Mouse (Mus musculus): ENCODE results near the gene Ppfia1. TPM values are rescaled to one million over a fixed set of nuclear protein-coding genes. Genes with fewer than 3 reads are reported as not detected.

The Ppfia1 gene
- 23.1 and 24.4 TPM in 2 replicates for polyA plus RNA-seq (2015; fragmentation: Nextera tagmentation; extraction: Ambion mirVana)

DNA sequence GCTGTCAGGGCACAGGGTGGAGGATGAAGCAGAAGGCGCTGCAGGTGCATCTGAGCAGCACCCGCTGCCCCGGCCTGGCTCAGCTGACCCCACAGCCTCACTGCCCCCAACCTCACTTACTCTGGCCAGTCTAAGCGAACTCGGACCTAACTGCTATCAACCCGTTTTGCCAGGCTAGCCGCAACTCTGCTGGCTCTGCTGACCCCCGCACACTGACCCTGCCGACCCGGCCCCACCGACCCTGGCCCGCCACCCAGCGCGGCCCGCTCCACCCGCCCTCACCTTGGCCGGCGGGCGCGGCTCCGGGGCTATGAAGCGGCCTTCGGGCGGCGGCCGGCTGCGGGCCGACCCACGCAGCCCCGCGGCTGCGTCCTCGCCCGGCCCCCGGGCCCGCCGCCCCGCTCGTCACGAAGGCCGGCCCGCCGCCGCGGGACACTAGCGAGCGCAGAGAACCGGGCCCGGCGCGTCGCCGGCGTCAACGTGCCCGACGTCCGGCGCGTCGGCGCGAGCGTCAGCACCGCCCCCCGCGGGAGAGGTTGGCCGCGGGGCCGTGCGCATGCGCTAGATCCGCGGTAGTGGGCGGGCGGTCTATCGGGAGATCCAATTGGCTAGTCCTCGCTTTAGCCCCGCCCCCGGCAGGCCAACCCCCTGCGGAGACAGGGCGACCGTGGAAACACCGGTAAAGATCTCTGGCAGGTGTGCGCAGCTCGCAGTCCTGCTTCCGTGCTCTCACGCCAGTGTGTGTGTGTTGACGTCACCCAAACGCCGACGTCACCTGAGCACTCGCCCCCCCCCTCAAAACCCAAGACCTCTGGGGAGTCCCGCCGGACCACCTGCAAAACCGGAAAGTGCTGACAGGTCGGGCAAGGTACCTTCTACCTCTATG is at the start of gene Ppfia1:
Gene Ppfia1, minus strand, starts transcription at position 493 of the 886 bp plus-strand sequence.
- Histone ChIP-seq H3K27ac (replicated peaks) (peak within 1 kb of the TSS; percentile 82), H3K9me3 (no peaks in the 10 kb centered on the region)

DNA sequence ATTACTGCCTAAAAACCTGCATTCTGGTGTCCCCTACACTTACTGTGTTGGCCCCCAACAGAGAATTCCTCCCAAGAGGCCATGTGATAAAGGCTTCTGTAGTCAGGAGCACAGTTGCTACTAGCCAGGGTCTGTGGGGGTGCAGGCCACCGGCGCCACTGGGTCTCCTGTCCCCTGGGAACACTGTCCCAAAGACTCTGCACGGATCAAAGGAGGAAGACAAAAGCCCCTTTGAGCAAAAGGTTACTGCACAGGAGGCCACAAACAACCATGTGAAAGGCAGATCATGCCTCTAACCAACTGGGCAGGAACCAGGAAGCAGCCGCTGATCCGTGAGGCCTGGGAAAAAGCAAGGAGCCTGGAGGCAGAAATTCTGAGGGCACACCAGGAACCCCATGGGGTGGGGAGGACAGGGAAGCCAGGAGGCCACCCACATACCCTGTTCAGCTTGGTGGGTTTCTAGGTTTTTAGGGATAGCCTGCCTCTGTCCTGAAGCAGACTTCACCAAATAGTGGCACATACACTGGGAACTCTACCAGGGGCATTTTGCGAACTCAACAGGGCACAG is 46.9 kb upstream of the Ppfia1 start:
- Histone ChIP-seq H3K27me3 (no peaks in the 10 kb centered on the region), H3K4me1 (replicated peaks) (no peaks in the 10 kb centered on the region), H3K4me2 (no peak overlapping the region), H3K36me3 (no peaks in the 10 kb centered on the region), H3K4me3 (no peak overlapping the region), H3K9me3 (no peaks in the 10 kb centered on the region), H3K9ac (no peak overlapping the region), H3K27ac (replicated peaks) (no peak overlapping the region)
- 20% methylated on average over 6 of the region's 6 CpGs for WGBS
- ATAC-seq (ENCODE audit: low FRiP score, low read depth) = peak; percentile 48; the same call in 1 of the 2 replicates

More for the DNA sequence above, at the start of gene Ppfia1:
- peak; percentile 96 for ATAC-seq (ENCODE audit: low FRiP score, low read depth)
- peaks cover 38% of the 10 kb centered on the region for H3K4me1 ChIP-seq (replicated peaks)
- peaks cover 22% of the 10 kb centered on the region for H3K36me3 ChIP-seq
- peak within 1 kb of the TSS; percentile 98 for H3K9ac ChIP-seq
- peaks cover 4% of the 10 kb centered on the region; the same call in 1 of the 2 replicates for H3K27me3 ChIP-seq
- WGBS = under 1% methylated on average over 91 of the region's 97 CpGs
- H3K4me3 ChIP-seq = peak within 1 kb of the TSS; percentile 94
- peak within 1 kb of the TSS; percentile 78 for H3K4me2 ChIP-seq

GRCm38 (mm10) chr7:144589508-144589907 is 36.0 kb upstream of the Ppfia1 start:
- H3K9me3 ChIP-seq = no peaks in the 10 kb centered on the region
- no peak overlapping the region for H3K4me3 ChIP-seq
- no peaks in the 10 kb centered on the region for H3K36me3 ChIP-seq
- no peak overlapping the region for H3K27ac ChIP-seq (replicated peaks)
- no peak overlapping the region for H3K4me2 ChIP-seq
- 0 out of 2 replicates have a peak, but pooled peaks have one; percentile 58 for ATAC-seq (ENCODE audit: low FRiP score, low read depth)
- 81% methylated on average over 3 of the region's 3 CpGs for WGBS
- 0 out of 2 replicates have a peak, but pooled peaks cover 4% of the 10 kb centered on the region for H3K27me3 ChIP-seq
- no peaks in the 10 kb centered on the region for H3K4me1 ChIP-seq (replicated peaks)
- H3K9ac ChIP-seq = no peak overlapping the region

GRCm38 (mm10) chr7:144587291-144587690 is 33.8 kb upstream of the Ppfia1 start:
- no peaks in the 10 kb centered on the region for H3K36me3 ChIP-seq
- 0 out of 2 replicates have a peak, but pooled peaks cover 6% of the 10 kb centered on the region for H3K27me3 ChIP-seq
- H3K9ac ChIP-seq = no peak overlapping the region
- no peak overlapping the region for H3K27ac ChIP-seq (replicated peaks)
- WGBS = 36% methylated on average over 2 of the region's 2 CpGs
- H3K4me3 ChIP-seq = no peak overlapping the region
- H3K4me1 ChIP-seq (replicated peaks) = peaks cover 9% of the 10 kb centered on the region
- H3K4me2 ChIP-seq = no peak overlapping the region
- no peak for ATAC-seq (ENCODE audit: low FRiP score, low read depth)
- H3K9me3 ChIP-seq = no peaks in the 10 kb centered on the region

GRCm38 (mm10) chr7:144585648-144586047 is 32.1 kb upstream of the Ppfia1 start:
- Histone ChIP-seq H3K27ac (replicated peaks) (no peak overlapping the region), H3K4me3 (no peak overlapping the region), H3K27me3 (0 out of 2 replicates have a peak, but pooled peaks cover 6% of the 10 kb centered on the region), H3K4me2 (no peak overlapping the region), H3K36me3 (no peaks in the 10 kb centered on the region), H3K9me3 (no peaks in the 10 kb centered on the region), H3K9ac (no peak overlapping the region), H3K4me1 (replicated peaks) (peaks cover 18% of the 10 kb centered on the region)
- ATAC-seq (ENCODE audit: low FRiP score, low read depth) = no peak
- WGBS = 10% methylated on average over 6 of the region's 6 CpGs

DNA sequence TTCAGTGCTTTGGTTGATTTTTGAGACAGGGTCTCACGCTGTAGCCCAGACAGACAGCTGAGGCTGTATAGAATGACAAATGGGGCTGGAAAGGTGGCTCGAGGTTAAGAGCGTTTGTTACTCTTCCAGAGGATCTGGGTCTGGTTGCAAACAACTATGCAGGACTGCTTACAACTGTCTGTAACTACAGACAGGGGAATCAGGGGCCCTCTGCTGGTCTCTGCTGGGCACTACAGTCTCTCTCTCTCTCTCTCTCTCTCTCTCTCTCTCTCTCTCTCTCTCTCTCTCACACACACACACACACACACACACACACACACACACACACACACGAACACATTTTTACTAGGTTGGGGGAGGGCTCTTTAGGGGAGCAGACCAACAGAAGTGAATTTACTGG is 30.1 kb upstream of the Ppfia1 start:
- no peak for ATAC-seq (ENCODE audit: low FRiP score, low read depth)
- no peak overlapping the region for H3K9ac ChIP-seq
- no peak overlapping the region for H3K4me2 ChIP-seq
- 2% methylated on average over 4 of the region's 4 CpGs for WGBS
- no peak overlapping the region for H3K27ac ChIP-seq (replicated peaks)
- H3K9me3 ChIP-seq = no peaks in the 10 kb centered on the region
- H3K4me3 ChIP-seq = no peak overlapping the region
- H3K4me1 ChIP-seq (replicated peaks) = peaks cover 23% of the 10 kb centered on the region
- H3K27me3 ChIP-seq = 0 out of 2 replicates have a peak, but pooled peaks cover 6% of the 10 kb centered on the region
- H3K36me3 ChIP-seq = peaks cover 12% of the 10 kb centered on the region

DNA sequence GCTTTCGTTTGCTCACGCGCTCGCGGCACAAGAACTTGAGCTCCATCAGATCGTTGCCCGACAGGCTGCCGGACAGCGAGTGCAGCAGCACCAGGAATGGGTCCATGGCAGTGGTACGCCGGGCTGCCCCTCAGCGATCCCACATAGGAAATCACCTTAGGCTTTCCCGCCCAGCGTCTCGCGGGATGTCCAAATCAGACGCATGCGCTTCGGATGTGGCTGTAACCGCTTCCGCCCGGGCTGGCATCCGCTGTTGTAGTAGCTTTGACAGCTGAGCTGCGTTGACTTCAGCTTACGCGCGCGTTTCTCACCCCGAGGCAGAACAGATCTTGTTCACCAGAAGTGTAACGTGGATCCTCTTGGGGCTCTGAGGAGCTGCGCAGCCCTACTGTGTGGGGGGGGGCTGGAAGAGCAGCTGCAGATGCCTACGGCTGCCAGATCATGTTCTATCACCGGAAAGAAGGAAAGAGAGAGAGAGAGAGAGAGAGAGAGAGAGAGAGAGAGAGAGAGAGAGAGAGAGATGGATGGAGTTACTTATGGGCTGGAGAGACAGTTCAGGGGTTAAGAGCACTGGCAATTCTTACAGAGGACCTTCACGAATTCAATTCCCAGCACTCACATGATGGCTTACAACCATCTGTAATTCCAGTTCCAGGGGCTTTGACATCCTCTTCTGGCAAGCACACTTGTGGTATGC is 28.9 kb upstream of the Ppfia1 start, which contains the start of gene Fadd:
Gene Fadd, minus strand, starts transcription at position 180 of the 697 bp plus-strand sequence.
- ATAC-seq (ENCODE audit: low FRiP score, low read depth) = peak; percentile 86
- peak within 1 kb of the TSS; percentile 73 for H3K4me3 ChIP-seq
- 1% methylated on average over 34 of the region's 34 CpGs for WGBS

GRCm38 (mm10) chr7:144581559-144582283 is 28.2 kb upstream of the Ppfia1 start:
- Histone ChIP-seq H3K4me2 (peak overlapping the region; percentile 74), H3K27me3 (0 out of 2 replicates have a peak, but pooled peaks cover 6% of the 10 kb centered on the region), H3K9ac (peak overlapping the region; percentile 83), H3K4me3 (peak overlapping the region; percentile 73), H3K27ac (replicated peaks) (peak overlapping the region; percentile 91), H3K36me3 (peaks cover 12% of the 10 kb centered on the region), H3K4me1 (replicated peaks) (peaks cover 23% of the 10 kb centered on the region), H3K9me3 (no peaks in the 10 kb centered on the region)
- under 1% methylated on average over 43 of the region's 43 CpGs for WGBS
- peak; percentile 82 for ATAC-seq (ENCODE audit: low FRiP score, low read depth)

More for the DNA sequence above, 28.9 kb upstream of the Ppfia1 start, which contains the start of gene Fadd:
- peak within 1 kb of the TSS; percentile 91 for H3K27ac ChIP-seq (replicated peaks)
- H3K27me3 ChIP-seq = 0 out of 2 replicates have a peak, but pooled peaks cover 6% of the 10 kb centered on the region
- peaks cover 12% of the 10 kb centered on the region for H3K36me3 ChIP-seq
- peak within 1 kb of the TSS; percentile 74 for H3K4me2 ChIP-seq
- peaks cover 23% of the 10 kb centered on the region for H3K4me1 ChIP-seq (replicated peaks)
- no peaks in the 10 kb centered on the region for H3K9me3 ChIP-seq
- H3K9ac ChIP-seq = peak within 1 kb of the TSS; percentile 83

GRCm38 (mm10) chr7:144577876-144578275 is 24.3 kb upstream of the Ppfia1 start:
- peaks cover 17% of the 10 kb centered on the region for H3K4me1 ChIP-seq (replicated peaks)
- no peaks in the 10 kb centered on the region for H3K9me3 ChIP-seq
- 94% methylated on average over 5 of the region's 5 CpGs for WGBS
- H3K36me3 ChIP-seq = peaks cover 12% of the 10 kb centered on the region
- ATAC-seq (ENCODE audit: low FRiP score, low read depth) = no peak
- no peak overlapping the region for H3K4me3 ChIP-seq
- H3K27me3 ChIP-seq = no peaks in the 10 kb centered on the region
- no peak overlapping the region for H3K27ac ChIP-seq (replicated peaks)
- H3K9ac ChIP-seq = no peak overlapping the region
- H3K4me2 ChIP-seq = no peak overlapping the region

DNA sequence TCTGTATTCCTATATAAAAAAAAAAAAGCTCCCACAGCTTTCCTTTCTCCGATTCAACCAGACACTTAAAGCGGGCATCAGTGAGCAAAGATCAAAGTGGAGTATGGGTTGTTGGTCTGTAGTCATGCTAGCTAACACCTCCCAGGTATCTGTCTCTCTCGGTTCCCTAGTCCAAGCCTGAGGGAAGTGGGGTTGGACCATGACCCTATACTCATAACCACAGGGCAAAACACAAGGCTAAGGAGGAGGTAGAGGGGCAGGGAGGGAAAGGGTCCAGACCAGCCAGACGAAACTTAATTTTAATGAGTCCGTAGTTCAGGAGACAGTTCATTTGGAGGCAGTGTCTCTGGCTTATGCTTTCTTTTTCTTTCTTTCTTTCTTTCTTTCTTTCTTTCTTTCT is 18.7 kb upstream of the Ppfia1 start:
- Histone ChIP-seq H3K9ac (no peak overlapping the region), H3K27me3 (no peaks in the 10 kb centered on the region), H3K27ac (replicated peaks) (no peak overlapping the region), H3K36me3 (no peaks in the 10 kb centered on the region), H3K9me3 (no peaks in the 10 kb centered on the region), H3K4me2 (no peak overlapping the region), H3K4me1 (replicated peaks) (no peaks in the 10 kb centered on the region), H3K4me3 (no peak overlapping the region)
- 91% methylated on average over 5 of the region's 5 CpGs for WGBS
- no peak for ATAC-seq (ENCODE audit: low FRiP score, low read depth)

DNA sequence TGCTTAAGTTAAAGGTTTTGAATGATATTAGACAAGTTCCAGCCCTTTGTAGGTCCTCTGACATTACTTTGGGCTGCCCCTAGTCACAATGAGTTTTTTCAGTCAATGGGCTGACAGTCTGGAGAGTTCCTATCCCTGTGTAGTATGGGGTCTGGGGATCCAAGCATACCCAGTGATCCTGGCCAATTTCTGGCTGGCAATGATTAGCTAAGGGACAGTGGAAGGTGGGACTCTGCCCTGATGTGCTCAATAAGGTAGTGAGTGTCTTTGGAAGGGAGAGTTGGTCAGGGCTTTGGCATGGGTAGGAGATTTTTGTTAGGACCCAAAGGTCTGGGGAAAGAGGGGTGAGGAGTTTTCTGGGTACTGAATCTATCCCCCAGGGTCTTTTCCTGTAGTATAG is 18.1 kb upstream of the Ppfia1 start:
- Histone ChIP-seq H3K27me3 (no peaks in the 10 kb centered on the region), H3K4me3 (no peak overlapping the region), H3K36me3 (no peaks in the 10 kb centered on the region), H3K27ac (replicated peaks) (no peak overlapping the region), H3K4me1 (replicated peaks) (no peaks in the 10 kb centered on the region), H3K9ac (no peak overlapping the region), H3K4me2 (no peak overlapping the region), H3K9me3 (no peaks in the 10 kb centered on the region)
- ATAC-seq (ENCODE audit: low FRiP score, low read depth) = no peak

All from hindbrain, embryonic 15.5 days (tissue).